Mouse (Mus musculus): Measurements from ENCODE around the gene Ptpn5.

GRCm38 (mm10) chr7:47035426-47035825, 98.1 kb downstream of the Ptpn5 start:
- TF ChIP-seq POLR2A (IDR thresholded peaks at IDR 0.05; ENCODE audit: low read depth, low read length) (no peak), CTCF (conservative IDR thresholded peaks at IDR 0.05; ENCODE audit: insufficient read depth, insufficient read length, low read depth, low read length) (no peak)

Measured in kidney, adult 2 months (tissue).